Mouse (Mus musculus) cerebellum, postnatal 10 days (tissue): ENCODE measurements at regions not wholly inside any gene's neighbourhood (a gene's known extent, or its start where the extent isn't known, plus 50 kb on each side); places are given as distances from the start of the nearest gene placed in this dataset.

Source experiments
- DNase-seq, 2 experiments: peaks; one replicate each; pipeline ENCODE4 v3.0.0; 2021; ENCODE audit warnings: mixed read lengths in 2 of 2

GRCm38 (mm10) chr6:117237096-117237495 is 68.8 kb downstream of the Cxcl12 start:
- no peak for DNase-seq

- DNase-seq: no peak
Measured at GRCm38 (mm10) chr6:117241206-117241605, 72.9 kb downstream of the Cxcl12 start.

GRCm38 (mm10) chr6:117245398-117245797 is 77.1 kb downstream of the Cxcl12 start:
- no peak for DNase-seq

GRCm38 (mm10) chr6:117245849-117246248 is 77.5 kb downstream of the Cxcl12 start:
- no peak for DNase-seq

- peak; percentile 71 to 74 for DNase-seq
Measured at GRCm38 (mm10) chr6:117249230-117249921, 81.0 kb downstream of the Cxcl12 start.

- DNase-seq: peak; percentile 60 to 67
Measured at GRCm38 (mm10) chr6:117250051-117250450, 81.7 kb downstream of the Cxcl12 start.

GRCm38 (mm10) chr6:117251383-117251925 is 83.1 kb downstream of the Cxcl12 start:
- peak; percentile 44 to 48 for DNase-seq

GRCm38 (mm10) chr6:117252361-117252760 is 84.0 kb downstream of the Cxcl12 start:
- no peak for DNase-seq

GRCm38 (mm10) chr6:117253036-117253435 is 84.7 kb downstream of the Cxcl12 start:
- DNase-seq: no peak

GRCm38 (mm10) chr6:117253586-117254330 is 85.4 kb downstream of the Cxcl12 start:
- DNase-seq: peak; percentile 86 to 87

- peak; percentile 98 for DNase-seq
Measured at GRCm38 (mm10) chr6:117254620-117255228, 86.4 kb downstream of the Cxcl12 start.

- peak; percentile 60 to 64 for DNase-seq
Measured at GRCm38 (mm10) chr6:117255399-117256098, 87.2 kb downstream of the Cxcl12 start.

- peak; percentile 40 to 46 for DNase-seq
Measured at GRCm38 (mm10) chr6:117256099-117256471, 87.8 kb downstream of the Cxcl12 start.

- DNase-seq: no peak
Measured at GRCm38 (mm10) chr6:117257591-117257990, 89.3 kb downstream of the Cxcl12 start.

- DNase-seq: no peak
Measured at GRCm38 (mm10) chr6:117267906-117268305, 99.6 kb downstream of the Cxcl12 start.

GRCm38 (mm10) chr6:117268376-117268775 is 100.0 kb downstream of the Cxcl12 start:
- DNase-seq: no peak

- DNase-seq: no peak
Measured at GRCm38 (mm10) chr6:117270261-117270660, 101.9 kb downstream of the Cxcl12 start.

- no peak for DNase-seq
Measured at GRCm38 (mm10) chr6:117271562-117272226, 103.4 kb downstream of the Cxcl12 start.

GRCm38 (mm10) chr6:117272227-117272955 is 104.1 kb downstream of the Cxcl12 start:
- DNase-seq: peak; percentile 46

GRCm38 (mm10) chr6:117275915-117276314 is 107.6 kb downstream of the Cxcl12 start:
- DNase-seq: no peak

- no peak for DNase-seq
Measured at GRCm38 (mm10) chr6:117276850-117277249, 108.5 kb downstream of the Cxcl12 start.

- DNase-seq: peak; percentile 80 to 85
Measured at GRCm38 (mm10) chr6:117279297-117279696, 111.0 kb downstream of the Cxcl12 start.
